Mouse (Mus musculus): Measurements from ENCODE around the gene Il1r2. TPM values are rescaled to one million over a fixed set of nuclear protein-coding genes. Genes with fewer than 3 reads are reported as not detected.

Il1r2 gene
- polyA plus RNA-seq, 1 experiment from 2014 or later = 3.4 TPM

GRCm38 (mm10) chr1:40072558-40072957, 1.3 kb upstream of the Il1r2 start:
- H3K4me2 ChIP-seq (ENCODE audit: low read depth, low read length) = no peak overlapping the region
- 76% methylated on average over 4 of the region's 4 CpGs for WGBS (ENCODE audit: insufficient replicate concordance)
- ATAC-seq (peak; percentile 79; the same call in 1 of the 2 replicates), DNase-seq (no peak)
- no peaks in the 10 kb centered on the region; the same call in 1 of the 2 replicates for H3K4me1 ChIP-seq (ENCODE audit: insufficient read depth)
- no peak overlapping the region for H3K4me3 ChIP-seq (ENCODE audit: low read depth, low read length)
- H3K9ac ChIP-seq (replicated peaks) = no peak overlapping the region
- H3K9me3 ChIP-seq (ENCODE audit: low read length) = no peaks in the 10 kb centered on the region
- no peak overlapping the region for H3K27ac ChIP-seq (ENCODE audit: low read depth)
- H3K36me3 ChIP-seq (replicated peaks; ENCODE audit: insufficient read depth, low read length) = no peaks in the 10 kb centered on the region
- no peak for TF ChIP-seq CTCF (IDR thresholded peaks at IDR 0.05; ENCODE audit: low read depth)
- no peak for TF ChIP-seq EP300 (IDR thresholded peaks at IDR 0.05; ENCODE audit: low read depth)
- no peaks in the 10 kb centered on the region for H3K27me3 ChIP-seq (ENCODE audit: insufficient read depth, low read length)

- Histone ChIP-seq H3K9ac (replicated peaks) (no peak overlapping the region), H3K4me1 (ENCODE audit: insufficient read depth) (no peaks in the 10 kb centered on the region), H3K4me3 (ENCODE audit: low read depth, low read length) (no peak overlapping the region), H3K36me3 (replicated peaks; ENCODE audit: insufficient read depth, low read length) (no peaks in the 10 kb centered on the region), H3K27me3 (ENCODE audit: insufficient read depth, low read length) (no peaks in the 10 kb centered on the region), H3K9me3 (ENCODE audit: low read length) (no peaks in the 10 kb centered on the region), H3K27ac (ENCODE audit: low read depth) (no peak overlapping the region), H3K4me2 (ENCODE audit: low read depth, low read length) (no peak overlapping the region)
- ATAC-seq = no peak
- no peak for DNase-seq
- WGBS (ENCODE audit: insufficient replicate concordance) = 78% methylated on average over 2 of the region's 2 CpGs
- no peak for TF ChIP-seq CTCF (IDR thresholded peaks at IDR 0.05; ENCODE audit: low read depth)
- no peak for TF ChIP-seq EP300 (IDR thresholded peaks at IDR 0.05; ENCODE audit: low read depth)
Observed at GRCm38 (mm10) chr1:40077328-40077727, 3.4 kb downstream of the Il1r2 start.

GRCm38 (mm10) chr1:40081041-40081440, 7.2 kb downstream of the Il1r2 start:
- DNase-seq (no peak), ATAC-seq (no peak)
- H3K9me3 ChIP-seq (ENCODE audit: low read length) = no peaks in the 10 kb centered on the region
- no peak overlapping the region for H3K4me3 ChIP-seq (ENCODE audit: low read depth, low read length)
- H3K4me2 ChIP-seq (ENCODE audit: low read depth, low read length) = no peak overlapping the region
- H3K36me3 ChIP-seq (replicated peaks; ENCODE audit: insufficient read depth, low read length) = no peaks in the 10 kb centered on the region
- peaks cover 10% of the 10 kb centered on the region for H3K4me1 ChIP-seq (ENCODE audit: insufficient read depth)
- H3K9ac ChIP-seq (replicated peaks) = no peak overlapping the region
- TF ChIP-seq EP300 (IDR thresholded peaks at IDR 0.05; ENCODE audit: low read depth) (no peak), CTCF (IDR thresholded peaks at IDR 0.05; ENCODE audit: low read depth) (no peak)
- WGBS (ENCODE audit: insufficient replicate concordance) = 56% methylated on average over 2 of the region's 2 CpGs
- 0 out of 2 replicates have a peak overlapping the region, but pooled peaks have one; percentile 22 for H3K27ac ChIP-seq (ENCODE audit: low read depth)
- no peaks in the 10 kb centered on the region for H3K27me3 ChIP-seq (ENCODE audit: insufficient read depth, low read length)

- Histone ChIP-seq H3K4me2 (ENCODE audit: low read depth, low read length) (peak overlapping the region; percentile 80; the same call in 1 of the 2 replicates), H3K4me1 (ENCODE audit: insufficient read depth) (peaks cover 13% of the 10 kb centered on the region), H3K27ac (ENCODE audit: low read depth) (peak overlapping the region; percentile 65; the same call in 1 of the 2 replicates), H3K27me3 (ENCODE audit: insufficient read depth, low read length) (no peaks in the 10 kb centered on the region), H3K9ac (replicated peaks) (no peak overlapping the region), H3K36me3 (replicated peaks; ENCODE audit: insufficient read depth, low read length) (no peaks in the 10 kb centered on the region), H3K9me3 (ENCODE audit: low read length) (no peaks in the 10 kb centered on the region), H3K4me3 (ENCODE audit: low read depth, low read length) (peak overlapping the region; percentile 45)
- TF ChIP-seq EP300 (IDR thresholded peaks at IDR 0.05; ENCODE audit: low read depth) (no peak), CTCF (IDR thresholded peaks at IDR 0.05; ENCODE audit: low read depth) (no peak)
- ATAC-seq = peak; percentile 42
- 41% methylated on average over 3 of the region's 3 CpGs for WGBS (ENCODE audit: insufficient replicate concordance)
- peak; percentile 43 for DNase-seq
Observed at GRCm38 (mm10) chr1:40084386-40084785, 10.5 kb downstream of the Il1r2 start.

- Histone ChIP-seq H3K4me1 (ENCODE audit: insufficient read depth) (peaks cover 16% of the 10 kb centered on the region), H3K27me3 (ENCODE audit: insufficient read depth, low read length) (no peaks in the 10 kb centered on the region), H3K9me3 (ENCODE audit: low read length) (no peaks in the 10 kb centered on the region), H3K36me3 (replicated peaks; ENCODE audit: insufficient read depth, low read length) (no peaks in the 10 kb centered on the region), H3K4me3 (ENCODE audit: low read depth, low read length) (peak overlapping the region; percentile 45), H3K9ac (replicated peaks) (peak overlapping the region; percentile 59), H3K4me2 (ENCODE audit: low read depth, low read length) (peak overlapping the region; percentile 80), H3K27ac (ENCODE audit: low read depth) (peak overlapping the region; percentile 65)
- TF ChIP-seq EP300 (IDR thresholded peaks at IDR 0.05; ENCODE audit: low read depth) = peak; percentile 31; the same call in 1 of the 2 replicates
- 0 out of 2 replicates have a peak, but pooled peaks have one; percentile 10 for TF ChIP-seq CTCF (IDR thresholded peaks at IDR 0.05; ENCODE audit: low read depth)
- DNase-seq (peak; percentile 78), ATAC-seq (peak; percentile 81)
- 2% methylated on average over 25 of the region's 25 CpGs for WGBS (ENCODE audit: insufficient replicate concordance)
Observed at GRCm38 (mm10) chr1:40085403-40086182, 11.7 kb downstream of the Il1r2 start.

- TF ChIP-seq CTCF (IDR thresholded peaks at IDR 0.05; ENCODE audit: low read depth) = no peak
- no peak for TF ChIP-seq EP300 (IDR thresholded peaks at IDR 0.05; ENCODE audit: low read depth)
- Histone ChIP-seq H3K27me3 (ENCODE audit: insufficient read depth, low read length) (no peaks in the 10 kb centered on the region), H3K9me3 (ENCODE audit: low read length) (no peaks in the 10 kb centered on the region), H3K4me1 (ENCODE audit: insufficient read depth) (peaks cover 8% of the 10 kb centered on the region), H3K4me3 (ENCODE audit: low read depth, low read length) (no peak overlapping the region), H3K36me3 (replicated peaks; ENCODE audit: insufficient read depth, low read length) (no peaks in the 10 kb centered on the region), H3K9ac (replicated peaks) (no peak overlapping the region), H3K27ac (ENCODE audit: low read depth) (no peak overlapping the region), H3K4me2 (ENCODE audit: low read depth, low read length) (no peak overlapping the region)
- no peak for ATAC-seq
- DNase-seq = no peak
- 67% methylated on average over 9 of the region's 9 CpGs for WGBS (ENCODE audit: insufficient replicate concordance)
Observed at GRCm38 (mm10) chr1:40091160-40091559, 17.3 kb downstream of the Il1r2 start.

Measured in liver, postnatal 0 days (tissue).